Mouse (Mus musculus) liver, embryonic 14.5 days (tissue): ENCODE results near the gene Tpm1.

ENCODE experiments used
- CTCF ChIP-seq: IDR thresholded peaks from 2 replicates; pipeline ENCODE4 v1.5.1; 2016; ENCODE audit warnings: antibody characterized with exemption, low read depth, control low read depth
- EP300 ChIP-seq: IDR thresholded peaks from 2 replicates; pipeline ENCODE4 v1.6.1; 2016; ENCODE audit warnings: antibody characterized with exemption, low read depth

GRCm38 (mm10) chr9:67001506-67001905 is 47.7 kb downstream of the Tpm1 start:
- TF ChIP-seq CTCF (no peak), EP300 (no peak)
